Mouse (Mus musculus): ENCODE results near the gene Boll.

- TF ChIP-seq POLR2A (IDR thresholded peaks at IDR 0.05; ENCODE audit: low read depth, low read length) (no peak), CTCF (IDR thresholded peaks at IDR 0.05; ENCODE audit: extremely low read depth, insufficient read depth, insufficient read length, insufficient replicate concordance) (no peak)
Observed at GRCm38 (mm10) chr1:55406531-55407375, 43.5 kb upstream of the Boll start.
